Mouse (Mus musculus) spleen, adult 2 months (tissue): ENCODE measurements around the gene Nutf2-ps1.

Source experiments
- CTCF ChIP-seq: fragments of 200-500 bp; IDR thresholded peaks from 2 replicates; pipeline ENCODE4 v1.5.1; 2011; ENCODE audit warnings: mild to moderate bottlenecking, inconsistent platforms; ENCODE audit not compliant: insufficient read depth, insufficient read length, insufficient replicate concordance; ENCODE audit errors: extremely low read depth
- POLR2A ChIP-seq: fragments of 200-500 bp; IDR thresholded peaks from 2 replicates; pipeline ENCODE4 v1.6.1; 2011; ENCODE audit warnings: low read depth, low read length, inconsistent platforms

- TF ChIP-seq CTCF, result no peak
- no peak for TF ChIP-seq POLR2A
These were observed 24.7 kb downstream of the Nutf2-ps1 start for GRCm38 (mm10) chr19:53564174-53564573.
